Mouse (Mus musculus) E14TG2a.4 (cell line): Measurements from ENCODE around the gene Pik3r1.

ENCODE experiments used
- H3K27me3 ChIP-seq: 2 replicates; pipeline ENCODE4 v1.6.1; 2014; ENCODE audit warnings: low read length, control low read depth; ENCODE audit not compliant: insufficient read depth
- H3K36me3 ChIP-seq: 2 replicates; pipeline ENCODE4 v1.6.1; 2014; ENCODE audit warnings: low read length, control low read depth; ENCODE audit not compliant: insufficient read depth
- H3K4me1 ChIP-seq: replicated peaks from 2 replicates; pipeline ENCODE4 v1.6.1; 2014; ENCODE audit warnings: low read depth, low read length, control low read depth
- H3K4me3 ChIP-seq: replicated peaks from 2 replicates; pipeline ENCODE4 v1.5.1; 2014; ENCODE audit warnings: mild to moderate bottlenecking, low read length
- H3K9me3 ChIP-seq: 2 replicates; pipeline ENCODE4 v1.6.1; 2014; ENCODE audit warnings: low read length, control low read depth
- CTCF ChIP-seq: conservative IDR thresholded peaks from 2 replicates; pipeline ENCODE4 v1.5.1; 2014; ENCODE audit warnings: low read length
- NANOG ChIP-seq: IDR thresholded peaks from 2 replicates; pipeline ENCODE4 v1.6.1; 2014; ENCODE audit warnings: borderline replicate concordance, low read length, mixed read lengths
- POU5F1 ChIP-seq: IDR thresholded peaks from 2 replicates; pipeline ENCODE4 v1.6.1; 2014; ENCODE audit warnings: low read length, borderline replicate concordance

Pik3r1 gene

GRCm38 (mm10) chr13:101701632-101702031 is 66.4 kb downstream of the Pik3r1 start:
- H3K4me1 ChIP-seq: peaks cover 22% of the 10 kb centered on the region
- no peaks in the 10 kb centered on the region for H3K9me3 ChIP-seq
- TF ChIP-seq NANOG (no peak), POU5F1 (no peak), CTCF (no peak)
- H3K4me3 ChIP-seq: no peak overlapping the region
- H3K27me3 ChIP-seq: no peaks in the 10 kb centered on the region
- H3K36me3 ChIP-seq: peaks cover 19% of the 10 kb centered on the region

- TF ChIP-seq POU5F1 (no peak), NANOG (no peak), CTCF (no peak)
- no peaks in the 10 kb centered on the region for H3K9me3 ChIP-seq
- peaks cover 7% of the 10 kb centered on the region for H3K27me3 ChIP-seq
- H3K4me3 ChIP-seq: no peak overlapping the region
- peaks cover 19% of the 10 kb centered on the region for H3K36me3 ChIP-seq
- peaks cover 30% of the 10 kb centered on the region for H3K4me1 ChIP-seq
Measured at GRCm38 (mm10) chr13:101699742-101700141, 68.3 kb downstream of the Pik3r1 start.

- Histone ChIP-seq H3K4me3 (no peak overlapping the region), H3K4me1 (peaks cover 42% of the 10 kb centered on the region), H3K27me3 (peaks cover 8% of the 10 kb centered on the region), H3K9me3 (no peaks in the 10 kb centered on the region), H3K36me3 (peaks cover 19% of the 10 kb centered on the region)
- TF ChIP-seq POU5F1 (no peak), CTCF (no peak), NANOG (no peak)
Measured at GRCm38 (mm10) chr13:101697966-101698365, 70.1 kb downstream of the Pik3r1 start.

- no peak overlapping the region for H3K4me3 ChIP-seq
- TF ChIP-seq NANOG (no peak), POU5F1 (no peak), CTCF (no peak)
- no peaks in the 10 kb centered on the region for H3K9me3 ChIP-seq
- H3K4me1 ChIP-seq: peaks cover 43% of the 10 kb centered on the region
- peaks cover 19% of the 10 kb centered on the region for H3K36me3 ChIP-seq
- peaks cover 8% of the 10 kb centered on the region for H3K27me3 ChIP-seq
Measured at GRCm38 (mm10) chr13:101697461-101697860, 70.6 kb downstream of the Pik3r1 start.

GRCm38 (mm10) chr13:101696827-101697226 is 71.2 kb downstream of the Pik3r1 start:
- no peak overlapping the region for H3K4me3 ChIP-seq
- peaks cover 15% of the 10 kb centered on the region for H3K36me3 ChIP-seq
- no peak for TF ChIP-seq CTCF
- TF ChIP-seq NANOG: no peak
- TF ChIP-seq POU5F1: no peak
- H3K27me3 ChIP-seq: peaks cover 8% of the 10 kb centered on the region
- no peaks in the 10 kb centered on the region for H3K9me3 ChIP-seq
- H3K4me1 ChIP-seq: peaks cover 43% of the 10 kb centered on the region

GRCm38 (mm10) chr13:101696316-101696715 is 71.7 kb downstream of the Pik3r1 start:
- H3K27me3 ChIP-seq: peaks cover 8% of the 10 kb centered on the region
- no peak overlapping the region for H3K4me3 ChIP-seq
- H3K36me3 ChIP-seq: peaks cover 10% of the 10 kb centered on the region
- TF ChIP-seq NANOG: no peak
- no peak for TF ChIP-seq POU5F1
- no peak for TF ChIP-seq CTCF
- peaks cover 43% of the 10 kb centered on the region for H3K4me1 ChIP-seq
- no peaks in the 10 kb centered on the region for H3K9me3 ChIP-seq

- Histone ChIP-seq H3K9me3 (no peaks in the 10 kb centered on the region), H3K27me3 (peaks cover 8% of the 10 kb centered on the region), H3K36me3 (peaks cover 7% of the 10 kb centered on the region; the same call in 1 of the 2 replicates), H3K4me1 (peaks cover 43% of the 10 kb centered on the region), H3K4me3 (no peak overlapping the region)
- TF ChIP-seq POU5F1 (no peak), NANOG (no peak), CTCF (peak; percentile 76)
Measured at GRCm38 (mm10) chr13:101695876-101696275, 72.1 kb downstream of the Pik3r1 start.

GRCm38 (mm10) chr13:101694496-101695251 is 73.3 kb downstream of the Pik3r1 start:
- no peak for TF ChIP-seq POU5F1
- TF ChIP-seq CTCF: no peak
- no peak for TF ChIP-seq NANOG
- H3K27me3 ChIP-seq: peaks cover 8% of the 10 kb centered on the region
- peaks cover 43% of the 10 kb centered on the region for H3K4me1 ChIP-seq
- H3K4me3 ChIP-seq: peak overlapping the region; percentile 79
- H3K9me3 ChIP-seq: no peaks in the 10 kb centered on the region
- 0 out of 2 replicates have a peak, but pooled peaks cover under 1% of the 10 kb centered on the region for H3K36me3 ChIP-seq
